Mouse (Mus musculus) gastrocnemius, postnatal 4 days (tissue): ENCODE measurements around the gene Fam172a. TPM values are rescaled to one million over a fixed set of nuclear protein-coding genes. Genes with fewer than 3 reads are reported as not detected.

ENCODE experiments used
- DNase-seq, 2 experiments: peaks; one replicate each; pipeline ENCODE4 v3.0.0; 2021 to 2022; ENCODE audit warnings: low spot score in 2 of 2, mixed read lengths in 2 of 2
- total RNA-seq, 2 experiments: library from RNA; stranded (reverse); gene quantifications; 2 replicates each; pipeline ENCODE4 v1.2.3; 2021

Gene Fam172a
- total RNA-seq, 2 experiments from 2014 or later: 21.3 to 24.3 TPM

- DNase-seq: no peak
These were observed 509.6 kb downstream of the Fam172a start for GRCm38 (mm10) chr13:78211231-78212010.

GRCm38 (mm10) chr13:78212111-78212510 lies 510.3 kb downstream of the Fam172a start:
- DNase-seq: no peak

- no peak for DNase-seq
These were observed 511.3 kb downstream of the Fam172a start for GRCm38 (mm10) chr13:78213155-78213554.

- DNase-seq: no peak
These were observed 513.4 kb downstream of the Fam172a start for GRCm38 (mm10) chr13:78215223-78215622.
